Mouse (Mus musculus): ENCODE data around the gene Zfp933.
"Not testable (repeated sequence)": the region's sequence is repeated elsewhere in the genome, so short reads cannot be mapped to it uniquely, and the experiment has no call there.

Gene Zfp933

GRCm38 (mm10) chr4:147847614-147848583 lies at the start of gene Zfp933:
Zfp933 (minus strand) TSS chr4:147848366.
- DNase-seq (ENCODE audit: low spot score in 2 of 2), result peak; percentile 74 to 87

- DNase-seq (ENCODE audit: low spot score in 2 of 2), result no peak
Observed at GRCm38 (mm10) chr4:147897348-147897747, 49.2 kb upstream of the Zfp933 start.

GRCm38 (mm10) chr4:147896411-147896810 lies 48.2 kb upstream of the Zfp933 start:
- DNase-seq (ENCODE audit: low spot score in 2 of 2), result no peak

GRCm38 (mm10) chr4:147895815-147896330 lies 47.7 kb upstream of the Zfp933 start:
- no peak for DNase-seq (ENCODE audit: low spot score in 2 of 2)

GRCm38 (mm10) chr4:147890341-147890740 lies 42.2 kb upstream of the Zfp933 start:
- no peak for DNase-seq (ENCODE audit: low spot score in 2 of 2)

- DNase-seq (ENCODE audit: low spot score in 2 of 2), result no peak
Observed at GRCm38 (mm10) chr4:147888237-147888636, 40.1 kb upstream of the Zfp933 start.

- DNase-seq (ENCODE audit: low spot score in 2 of 2), result no peak
Observed at GRCm38 (mm10) chr4:147887277-147887676, 39.1 kb upstream of the Zfp933 start.

- DNase-seq (ENCODE audit: low spot score in 2 of 2), result no peak
Observed at GRCm38 (mm10) chr4:147886158-147886557, 38.0 kb upstream of the Zfp933 start.

GRCm38 (mm10) chr4:147884138-147884537 lies 36.0 kb upstream of the Zfp933 start:
- DNase-seq (ENCODE audit: low spot score in 2 of 2), result no peak

- DNase-seq (ENCODE audit: low spot score in 2 of 2), result no peak
Observed at GRCm38 (mm10) chr4:147883041-147883440, 34.9 kb upstream of the Zfp933 start.

- no peak for DNase-seq (ENCODE audit: low spot score in 2 of 2)
Observed at GRCm38 (mm10) chr4:147881792-147882191, 33.6 kb upstream of the Zfp933 start.

GRCm38 (mm10) chr4:147879865-147880264 lies 31.7 kb upstream of the Zfp933 start:
- DNase-seq (ENCODE audit: low spot score in 2 of 2), result no peak

- DNase-seq (ENCODE audit: low spot score in 2 of 2), result no peak
Observed at GRCm38 (mm10) chr4:147879456-147879855, 31.3 kb upstream of the Zfp933 start.

- no peak for DNase-seq (ENCODE audit: low spot score in 2 of 2)
Observed at GRCm38 (mm10) chr4:147878537-147878936, 30.4 kb upstream of the Zfp933 start.

- DNase-seq (ENCODE audit: low spot score in 2 of 2), result no peak
Observed at GRCm38 (mm10) chr4:147875852-147876575, 27.8 kb upstream of the Zfp933 start.

- DNase-seq (ENCODE audit: low spot score in 2 of 2), result no peak
Observed at GRCm38 (mm10) chr4:147869238-147869637, 21.1 kb upstream of the Zfp933 start.

GRCm38 (mm10) chr4:147868450-147869031 lies 20.4 kb upstream of the Zfp933 start, which contains the start of the genes Miip and Fv1:
Miip (minus strand) TSS chr4:147868816.
Fv1 (plus strand) TSS chr4:147868979.
- peak; percentile 96 to 99 for DNase-seq (ENCODE audit: low spot score in 2 of 2)

GRCm38 (mm10) chr4:147867563-147868449 lies 19.6 kb upstream of the Zfp933 start:
- DNase-seq (ENCODE audit: low spot score in 2 of 2), result no peak

GRCm38 (mm10) chr4:147866793-147867192 lies 18.6 kb upstream of the Zfp933 start:
- DNase-seq (ENCODE audit: low spot score in 2 of 2), result not testable (repeated sequence)

- no peak for DNase-seq (ENCODE audit: low spot score in 2 of 2)
Observed at GRCm38 (mm10) chr4:147866056-147866455, 17.9 kb upstream of the Zfp933 start.

- DNase-seq (ENCODE audit: low spot score in 2 of 2), result no peak
Observed at GRCm38 (mm10) chr4:147865651-147866050, 17.5 kb upstream of the Zfp933 start.

Data from right cerebral cortex, postnatal 10 days (tissue).